1 mouse cellular context compared by ENCODE assay signal in the genomic region with DNA sequence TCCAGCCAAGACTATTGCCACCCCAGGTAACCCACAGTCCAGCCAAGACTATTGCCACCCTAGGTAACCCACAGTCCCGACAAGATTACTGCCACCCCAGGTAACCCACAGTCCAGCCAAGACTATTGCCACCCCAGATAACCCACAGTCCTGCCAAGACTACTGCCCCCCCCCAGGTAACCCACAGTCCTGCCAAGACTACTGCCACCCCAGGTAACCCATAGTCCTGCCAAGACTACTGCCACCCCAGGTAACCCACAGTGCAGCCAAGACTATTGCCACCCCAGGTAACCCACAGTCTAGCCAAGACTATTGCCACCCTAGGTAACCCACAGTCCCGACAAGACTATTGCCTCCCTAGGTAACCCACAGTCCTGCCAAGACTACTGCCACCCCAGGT. TPM values are rescaled to one million over a fixed set of nuclear protein-coding genes. Genes with fewer than 3 reads are reported as not detected.
"Had no signal": no experiment of that assay in that cellular context is flagged by ENCODE, and none has a peak within 500 bp of the region (broad histone marks: within the 10 kb centered on the region; RNA-seq: fewer than 3 reads in every experiment).

No protein-coding gene starts in this region.

RNA-seq across cellular contexts. Expression of gene B3gntl1, which starts 12.3 kb away (rescaled TPM):
- polyA plus RNA-seq: erythroblast, embryonic 14.5 days had no signal
